Mouse (Mus musculus) megakaryocyte, embryonic 14.5 days (primary cell): ENCODE measurements around the gene Cyp4f16. TPM values are rescaled to one million over a fixed set of nuclear protein-coding genes. Genes with fewer than 3 reads are reported as not detected.
"Not testable (repeated sequence)": the region's sequence is repeated elsewhere in the genome, so short reads cannot be mapped to it uniquely, and the experiment has no call there.

Source experiments
- H3K27me3 ChIP-seq: replicated peaks from 2 replicates; pipeline ENCODE3; 2012; ENCODE audit warnings: inconsistent platforms
- H3K36me3 ChIP-seq: replicated peaks from 2 replicates; pipeline ENCODE3; 2012; ENCODE audit warnings: low read length, inconsistent platforms, mixed read lengths
- H3K4me1 ChIP-seq: 2 replicates; pipeline ENCODE4 v1.6.1; 2012; ENCODE audit warnings: inconsistent platforms
- H3K4me3 ChIP-seq: replicated peaks from 2 replicates; pipeline ENCODE3; 2012; ENCODE audit warnings: moderate library complexity, mild to moderate bottlenecking, inconsistent platforms
- H3K9me3 ChIP-seq: 2 replicates; pipeline ENCODE4 v1.6.1; 2012; ENCODE audit warnings: inconsistent platforms
- FLI1 ChIP-seq: IDR thresholded peaks from 2 replicates; pipeline ENCODE4 v1.6.1; 2012; ENCODE audit warnings: low read length, inconsistent platforms, mixed read lengths
- GATA1 ChIP-seq: IDR thresholded peaks from 3 replicates; pipeline ENCODE4 v1.6.1; 2012; ENCODE audit warnings: mixed read lengths, low read length, inconsistent platforms, borderline replicate concordance
- polyA plus RNA-seq: library from polyadenylated mRNA; stranded (reverse); fragments of >175 nt; gene quantifications from 2 replicates; pipeline ENCODE4 v1.2.3, GENCODE M21; 2012; ENCODE audit warnings: low replicate concordance; ENCODE audit not compliant: insufficient read depth

Gene Cyp4f16
- polyA plus RNA-seq, 1 experiment: 5.3 TPM

- peak overlapping the region; percentile 86 for H3K4me3 ChIP-seq
Observed at GRCm38 (mm10) chr17:32550900-32551770, 14.8 kb downstream of the Cyp4f16 start.

GRCm38 (mm10) chr17:32553016-32553415 is 16.7 kb downstream of the Cyp4f16 start:
- H3K27me3 ChIP-seq, H3K36me3 ChIP-seq, H3K4me3 ChIP-seq, H3K9me3 ChIP-seq: not testable (repeated sequence)
- peaks cover 17% of the 10 kb centered on the region for H3K4me1 ChIP-seq

More at GRCm38 (mm10) chr17:32550900-32551770, 14.8 kb downstream of the Cyp4f16 start:
- H3K36me3 ChIP-seq: peaks cover 12% of the 10 kb centered on the region
- peaks cover 17% of the 10 kb centered on the region for H3K4me1 ChIP-seq
- H3K9me3 ChIP-seq: no peaks in the 10 kb centered on the region
- no peak for TF ChIP-seq FLI1
- no peaks in the 10 kb centered on the region for H3K27me3 ChIP-seq

DNA sequence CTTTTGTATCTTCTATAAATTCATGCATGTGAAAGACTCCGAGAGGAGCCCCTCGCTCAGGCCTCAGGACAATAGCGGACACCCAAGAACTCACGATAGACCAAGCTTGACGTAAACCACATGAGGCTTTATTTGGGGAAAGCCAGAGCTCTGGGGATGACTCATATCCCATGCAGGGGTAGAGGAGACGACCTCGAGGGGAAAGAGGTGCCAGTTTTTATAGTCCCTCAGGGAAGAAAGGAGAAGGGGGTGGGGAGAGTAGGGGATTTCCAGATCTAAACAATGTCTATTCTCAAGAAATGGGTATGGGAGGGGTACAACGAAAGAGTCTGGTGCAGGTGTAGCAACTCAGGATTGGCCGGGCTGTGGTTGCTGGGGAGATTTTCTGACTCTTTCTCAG is 18.0 kb downstream of the Cyp4f16 start:
- not testable (repeated sequence) for H3K27me3 ChIP-seq, H3K36me3 ChIP-seq, H3K4me3 ChIP-seq, H3K9me3 ChIP-seq
- peaks cover 17% of the 10 kb centered on the region for H3K4me1 ChIP-seq

DNA sequence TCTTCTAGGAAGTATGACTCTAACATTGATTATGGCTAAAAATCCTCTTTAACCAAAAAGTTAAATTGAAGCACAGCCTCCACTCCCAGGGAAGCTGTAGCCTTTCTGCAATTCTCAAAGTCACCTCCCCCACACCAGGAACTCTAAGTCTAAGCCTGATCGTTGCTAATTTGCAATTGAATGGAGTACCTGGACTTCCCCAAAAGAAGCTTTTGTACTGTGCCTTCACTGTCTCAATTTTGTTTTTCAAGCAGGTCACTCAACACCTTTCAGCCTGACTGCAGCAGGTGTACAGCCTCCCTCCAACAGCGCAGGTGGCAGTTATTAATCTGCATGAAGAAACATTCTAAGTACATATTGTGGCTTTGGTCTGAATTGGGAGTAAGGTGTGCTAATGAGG is 26.9 kb downstream of the Cyp4f16 start:
- not testable (repeated sequence) for H3K27me3 ChIP-seq, H3K4me3 ChIP-seq
- H3K9me3 ChIP-seq: peaks cover 11% of the 10 kb centered on the region

DNA sequence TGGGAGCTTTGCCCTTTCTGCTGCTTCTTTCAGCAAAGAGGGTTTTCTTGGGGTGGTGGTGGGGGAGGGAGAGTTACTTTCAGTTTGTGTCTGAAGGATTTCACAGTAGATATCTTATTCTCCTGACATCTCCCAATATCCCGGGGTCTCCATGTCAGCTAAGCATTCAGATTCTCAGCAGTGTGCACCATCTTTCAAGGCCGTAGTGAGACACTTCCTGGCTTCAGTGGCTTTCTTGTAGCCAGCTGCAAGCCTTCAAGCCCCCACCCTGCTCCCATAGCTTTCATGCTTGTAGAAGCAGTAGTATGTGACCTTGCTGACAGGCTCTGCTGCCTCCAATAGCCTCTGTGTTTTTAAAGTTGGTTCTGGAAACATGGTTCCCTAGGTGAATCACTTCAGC is 36.9 kb downstream of the Cyp4f16 start:
- H3K36me3 ChIP-seq, H3K9me3 ChIP-seq: not testable (repeated sequence)

More for the DNA sequence above, 26.9 kb downstream of the Cyp4f16 start:
- H3K4me1 ChIP-seq, H3K36me3 ChIP-seq: not testable (repeated sequence)

DNA sequence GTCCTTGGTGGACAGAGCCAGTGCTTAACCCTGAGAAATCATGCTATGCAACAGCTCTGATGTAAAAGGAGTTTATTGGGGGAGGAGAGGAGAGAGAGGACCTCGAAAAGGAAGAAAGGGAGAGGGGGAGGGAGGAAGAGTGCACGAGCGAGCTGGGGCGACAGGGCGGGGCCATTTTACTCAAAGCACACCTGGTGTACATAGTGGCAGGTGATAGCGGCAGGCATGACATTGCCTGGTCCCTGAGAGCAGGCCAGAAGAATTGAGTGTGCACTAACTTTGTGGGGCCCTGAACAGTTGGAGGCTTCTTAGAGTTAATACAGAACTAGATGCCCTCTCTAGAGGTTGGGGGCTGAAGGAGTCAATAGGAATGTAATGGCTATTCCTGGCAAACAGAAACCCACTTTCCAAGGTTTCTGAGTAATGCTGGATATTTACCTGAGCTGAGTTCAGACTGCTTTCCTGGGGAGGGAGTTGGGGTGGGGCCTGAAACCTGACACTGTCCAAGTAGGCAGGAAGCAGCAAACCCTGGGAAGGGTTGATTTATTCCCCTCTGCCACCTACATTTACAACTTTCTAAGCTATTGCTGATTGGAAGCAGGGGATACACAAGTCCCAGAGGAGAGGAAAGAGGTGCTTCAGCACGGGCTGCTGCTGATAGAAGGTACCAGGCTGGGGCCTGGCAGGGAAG is 41.3 kb downstream of the Cyp4f16 start:
- TF ChIP-seq GATA1: no peak
- TF ChIP-seq FLI1: no peak
- Histone ChIP-seq H3K4me1 (peaks cover 6% of the 10 kb centered on the region; the same call in 1 of the 2 replicates), H3K9me3 (peaks cover 17% of the 10 kb centered on the region), H3K36me3 (no peaks in the 10 kb centered on the region), H3K4me3 (no peak overlapping the region), H3K27me3 (peaks cover 2% of the 10 kb centered on the region)

More for the DNA sequence above, 36.9 kb downstream of the Cyp4f16 start:
- not testable (repeated sequence) for H3K4me1 ChIP-seq, H3K27me3 ChIP-seq, H3K4me3 ChIP-seq

DNA sequence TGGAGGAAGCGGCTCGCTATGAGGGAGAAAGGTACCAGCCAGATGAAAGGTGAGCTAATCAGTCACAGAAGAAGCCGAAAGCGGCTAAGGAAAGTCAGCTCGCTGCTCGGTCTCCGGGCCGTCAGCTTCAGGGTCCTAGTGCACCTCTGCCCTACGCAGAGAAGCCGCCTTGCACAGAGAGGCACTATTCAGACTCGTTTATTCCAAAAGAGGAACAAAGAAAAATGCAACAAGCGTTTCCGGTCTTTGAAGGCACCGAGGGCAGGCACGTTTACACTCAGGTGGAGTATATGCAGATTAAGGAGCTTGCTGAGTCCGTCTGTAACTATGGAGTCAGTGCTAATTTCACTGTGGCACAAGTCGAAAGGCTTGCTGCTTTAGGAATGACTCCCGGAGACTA is 60.1 kb downstream of the Cyp4f16 start:
- H3K9me3 ChIP-seq: peaks cover 26% of the 10 kb centered on the region
- H3K4me1 ChIP-seq: 0 out of 2 replicates have a peak, but pooled peaks cover 5% of the 10 kb centered on the region
- H3K27me3 ChIP-seq: no peaks in the 10 kb centered on the region
- no peaks in the 10 kb centered on the region for H3K36me3 ChIP-seq
- TF ChIP-seq GATA1: no peak
- TF ChIP-seq FLI1: no peak
- H3K4me3 ChIP-seq: no peak overlapping the region

Other genes starting within 250 kb of the Cyp4f16 start
- gene Akap8, start 215.3 kb upstream of the Cyp4f16 start, polyA plus RNA-seq: 67.7 and 79.9 TPM in 2 replicates
- 93.3 and 157 TPM in 2 replicates for gene Akap8l, start 186.0 kb upstream of the Cyp4f16 start, polyA plus RNA-seq
- 32.7 and 47.1 TPM in 2 replicates for gene Wiz, start 147.1 kb upstream of the Cyp4f16 start, polyA plus RNA-seq
- 26.2 and 250 TPM in 2 replicates for gene Rasal3, start 133.0 kb upstream of the Cyp4f16 start, polyA plus RNA-seq
- gene Pglyrp2, start 112.4 kb upstream of the Cyp4f16 start, polyA plus RNA-seq: 2.0 and 3.2 TPM in 2 replicates
- gene Cyp4f39, start 83.8 kb upstream of the Cyp4f16 start, polyA plus RNA-seq: not detected in 2 replicates
- 0.67 TPM in 1 of 2 replicates, not detected in the other for gene Cyp4f17, start 30.5 kb upstream of the Cyp4f16 start, polyA plus RNA-seq
- gene Cyp4f37, start 84.8 kb downstream of the Cyp4f16 start, polyA plus RNA-seq: 0.15 TPM in 1 of 2 replicates, not detected in the other
- 0.74 and 22.2 TPM in 2 replicates for gene Cyp4f40, start 122.3 kb downstream of the Cyp4f16 start, polyA plus RNA-seq
- not detected in 2 replicates for gene Cyp4f15, start 149.1 kb downstream of the Cyp4f16 start, polyA plus RNA-seq